Mouse (Mus musculus) stomach, postnatal 0 days (tissue): ENCODE data around the gene Tex14. TPM values are rescaled to one million over a fixed set of nuclear protein-coding genes. Genes with fewer than 3 reads are reported as not detected.

ENCODE experiments used
- ATAC-seq: fragments of 200-750 bp; cut with Nextera tagmentation; 2 replicates; pipeline ENCODE4 v1.8.0; 2017; ENCODE audit not compliant: low FRiP score, low TSS enrichment
- DNase-seq: peaks from one replicate; pipeline ENCODE4 v3.0.0-alpha.2; 2016; ENCODE audit warnings: low spot score
- H3K27ac ChIP-seq: fragments of 300-500 bp; sonication (generic); replicated peaks from 2 replicates; pipeline ENCODE4 v1.5.1; 2014; ENCODE audit warnings: mild to moderate bottlenecking, control low read depth
- H3K27me3 ChIP-seq: fragments of 300-500 bp; sonication (generic); 2 replicates; pipeline ENCODE4 v1.6.1; 2014; ENCODE audit warnings: low read length; ENCODE audit not compliant: control insufficient read depth, insufficient read depth
- H3K36me3 ChIP-seq: fragments of 300-500 bp; sonication (generic); 2 replicates; pipeline ENCODE4 v1.6.1; 2014; ENCODE audit warnings: low read length, mixed read lengths; ENCODE audit not compliant: control insufficient read depth, insufficient read depth
- H3K4me1 ChIP-seq: fragments of 300-500 bp; sonication (generic); replicated peaks from 2 replicates; pipeline ENCODE4 v1.6.1; 2014; ENCODE audit warnings: antibody characterized with exemption; ENCODE audit not compliant: control insufficient read depth, insufficient read depth
- H3K4me2 ChIP-seq: fragments of 300-500 bp; sonication (generic); replicated peaks from 2 replicates; pipeline ENCODE4 v1.6.1; 2014; ENCODE audit warnings: low read depth, mild to moderate bottlenecking, control low read depth, moderate library complexity
- H3K4me3 ChIP-seq: fragments of 300-500 bp; sonication (generic); 2 replicates; pipeline ENCODE4 v1.5.1; 2014; ENCODE audit warnings: low read depth, low read length, control low read depth
- H3K9ac ChIP-seq: fragments of 300-500 bp; sonication (generic); 2 replicates; pipeline ENCODE4 v1.6.1; 2014; ENCODE audit warnings: mild to moderate bottlenecking, low read length, control low read depth, mixed read lengths
- H3K9me3 ChIP-seq: fragments of 300-500 bp; sonication (generic); 2 replicates; pipeline ENCODE4 v1.6.1; 2016; ENCODE audit warnings: low read length; ENCODE audit not compliant: control insufficient read depth
- CTCF ChIP-seq: IDR thresholded peaks from 2 replicates; pipeline ENCODE4 v1.5.1; 2016; ENCODE audit warnings: antibody characterized with exemption, low read depth, mild to moderate bottlenecking, moderate library complexity
- EP300 ChIP-seq: optimal IDR thresholded peaks from 2 replicates; pipeline ENCODE3; 2016; ENCODE audit warnings: antibody characterized with exemption
- WGBS: fragments of 180-500 bp; shearing (Covaris S2); extraction: QIAGEN DNeasy Blood & Tissue Kit; methylation state at CpG from one replicate; pipeline ENCODE4 v1.1.7; 2014; 5-methylcytosine and 5-hydroxymethylcytosine counted together
- polyA plus RNA-seq: library from polyadenylated mRNA; unstranded; fragments of >200 nt; fragmentation: Nextera tagmentation; extraction: Ambion mirVana; gene quantifications from 2 replicates; pipeline ENCODE4 v1.2.1, GENCODE M21; 2015

The Tex14 gene
- polyA plus RNA-seq, 1 experiment from 2014 or later: 0.98 TPM

GRCm38 (mm10) chr11:87367061-87367460 lies 37.8 kb upstream of the Tex14 start:
- Histone ChIP-seq H3K36me3 (no peaks in the 10 kb centered on the region), H3K4me1 (no peaks in the 10 kb centered on the region), H3K9ac (no peak overlapping the region), H3K27me3 (no peaks in the 10 kb centered on the region), H3K4me3 (no peak overlapping the region), H3K4me2 (no peak overlapping the region), H3K9me3 (no peaks in the 10 kb centered on the region), H3K27ac (no peak overlapping the region)
- WGBS: 78% methylated on average over 7 of the region's 7 CpGs
- ATAC-seq: no peak
- DNase-seq: no peak
- TF ChIP-seq EP300: no peak
- TF ChIP-seq CTCF: no peak

- TF ChIP-seq CTCF: no peak
- TF ChIP-seq EP300: no peak
- Histone ChIP-seq H3K27me3 (no peaks in the 10 kb centered on the region), H3K4me3 (no peak overlapping the region), H3K9me3 (no peaks in the 10 kb centered on the region), H3K9ac (no peak overlapping the region), H3K4me2 (no peak overlapping the region), H3K4me1 (no peaks in the 10 kb centered on the region), H3K27ac (no peak overlapping the region), H3K36me3 (no peaks in the 10 kb centered on the region)
- DNase-seq (no peak), ATAC-seq (no peak)
- 75% methylated on average over 9 of the region's 9 CpGs for WGBS
These were observed 36.8 kb upstream of the Tex14 start for GRCm38 (mm10) chr11:87367865-87368580.

DNA sequence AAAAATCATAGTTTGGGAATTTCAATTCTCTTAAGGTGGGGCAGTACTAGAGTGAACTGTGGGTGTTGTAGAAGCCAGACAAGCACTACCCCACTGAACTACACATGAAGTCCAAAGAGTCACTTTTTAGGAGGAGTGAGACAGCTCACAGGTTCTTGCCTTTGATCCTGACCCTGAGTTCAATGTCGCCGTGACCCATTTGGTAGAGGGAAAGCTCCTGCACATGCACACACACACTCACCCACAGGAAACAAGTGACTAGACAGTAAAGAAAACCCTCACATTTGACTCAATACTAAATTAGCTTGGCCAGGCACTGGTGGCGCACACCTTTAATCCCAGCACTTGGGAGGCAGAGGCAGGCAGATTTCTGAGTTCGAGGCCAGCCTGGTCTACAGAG lies 20.3 kb upstream of the Tex14 start:
- no peak for ATAC-seq
- Histone ChIP-seq H3K4me2 (no peak overlapping the region), H3K27ac (no peak overlapping the region), H3K9me3 (no peaks in the 10 kb centered on the region), H3K9ac (no peak overlapping the region), H3K36me3 (peaks cover 2% of the 10 kb centered on the region; the same call in 1 of the 2 replicates), H3K27me3 (no peaks in the 10 kb centered on the region), H3K4me3 (no peak overlapping the region), H3K4me1 (no peaks in the 10 kb centered on the region)
- TF ChIP-seq CTCF: no peak
- TF ChIP-seq EP300: no peak
- WGBS: 91% methylated on average over 4 of the region's 4 CpGs
- DNase-seq: no peak

DNA sequence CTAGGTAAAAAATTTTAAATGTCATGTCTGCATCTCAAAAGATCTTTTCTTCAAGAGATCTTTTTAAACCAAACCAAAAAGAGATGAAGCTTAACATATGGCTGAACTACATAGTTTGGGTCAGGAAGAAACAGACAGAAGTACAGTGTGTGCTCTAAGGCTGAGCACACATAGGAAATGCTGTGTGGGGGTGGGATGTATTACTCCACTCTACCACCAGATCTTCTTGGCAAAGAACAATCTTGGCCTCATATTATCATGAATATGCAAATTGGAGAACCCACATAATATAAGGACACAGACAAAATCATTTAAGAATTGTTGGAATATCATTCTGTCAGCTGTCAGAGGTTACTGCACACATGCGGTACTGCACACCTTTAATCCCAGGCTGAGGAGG lies 19.2 kb upstream of the Tex14 start:
- Histone ChIP-seq H3K36me3 (peaks cover 2% of the 10 kb centered on the region; the same call in 1 of the 2 replicates), H3K9ac (no peak overlapping the region), H3K9me3 (no peaks in the 10 kb centered on the region), H3K4me1 (no peaks in the 10 kb centered on the region), H3K27me3 (no peaks in the 10 kb centered on the region), H3K27ac (no peak overlapping the region), H3K4me3 (no peak overlapping the region), H3K4me2 (no peak overlapping the region)
- no peak for ATAC-seq
- WGBS: 87% methylated on average over 1 of the region's 1 CpGs
- TF ChIP-seq CTCF: no peak
- no peak for TF ChIP-seq EP300
- DNase-seq: no peak

DNA sequence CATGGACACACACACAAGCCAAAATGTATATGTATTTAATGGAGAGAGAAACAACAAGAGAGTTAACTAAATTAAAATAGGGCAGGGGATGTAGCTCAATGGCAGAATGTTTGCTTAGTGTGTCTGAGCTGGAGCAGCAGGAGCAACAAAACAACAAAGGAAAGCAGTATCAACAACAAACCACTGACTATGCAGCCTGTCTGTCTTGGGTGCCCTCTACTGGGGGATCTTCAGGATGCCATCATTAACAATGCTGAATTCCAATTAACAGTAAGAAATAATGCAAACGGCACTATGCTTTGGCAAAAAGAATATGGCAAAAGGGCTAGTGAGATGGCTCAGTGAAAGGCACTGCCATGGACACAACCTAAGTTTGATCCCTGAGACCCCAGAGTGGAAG lies 11.0 kb upstream of the Tex14 start:
- H3K27me3 ChIP-seq: no peaks in the 10 kb centered on the region
- DNase-seq: peak; percentile 17
- 52% methylated on average over 1 of the region's 1 CpGs for WGBS
- H3K4me2 ChIP-seq: no peak overlapping the region
- no peaks in the 10 kb centered on the region for H3K4me1 ChIP-seq
- H3K4me3 ChIP-seq: no peak overlapping the region
- no peaks in the 10 kb centered on the region for H3K9me3 ChIP-seq
- TF ChIP-seq CTCF: peak; percentile 79
- no peak for TF ChIP-seq EP300
- H3K27ac ChIP-seq: no peak overlapping the region
- no peak for ATAC-seq
- peaks cover under 1% of the 10 kb centered on the region; the same call in 1 of the 2 replicates for H3K36me3 ChIP-seq
- H3K9ac ChIP-seq: no peak overlapping the region

DNA sequence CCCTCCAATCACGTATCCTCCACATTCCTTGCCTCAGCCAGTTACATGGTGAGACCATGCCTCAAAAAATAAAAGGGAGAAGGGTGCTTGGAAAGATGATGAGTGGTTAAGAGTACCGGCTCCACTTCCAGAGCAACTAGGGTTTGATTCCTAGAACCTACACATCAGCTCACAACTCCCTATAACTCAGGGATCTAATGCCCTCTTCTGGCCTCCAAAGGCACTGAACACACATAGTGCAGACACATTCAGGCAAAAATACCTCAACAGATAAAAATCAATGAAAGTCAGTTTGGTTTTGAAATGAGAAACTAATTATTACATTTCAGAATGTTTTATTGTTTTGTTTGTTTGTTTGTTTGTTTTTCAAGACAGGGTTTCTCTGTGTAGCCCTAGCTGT lies 6.5 kb upstream of the Tex14 start:
- Histone ChIP-seq H3K27me3 (no peaks in the 10 kb centered on the region), H3K9me3 (no peaks in the 10 kb centered on the region), H3K27ac (no peak overlapping the region), H3K9ac (no peak overlapping the region), H3K4me1 (no peaks in the 10 kb centered on the region), H3K36me3 (no peaks in the 10 kb centered on the region), H3K4me3 (no peak overlapping the region), H3K4me2 (no peak overlapping the region)
- no peak for DNase-seq
- TF ChIP-seq CTCF (peak; percentile 48), EP300 (no peak)
- no peak for ATAC-seq
- 90% methylated on average over 2 of the region's 2 CpGs for WGBS
